Mouse (Mus musculus) right cerebral cortex, postnatal 36 days (tissue): ENCODE data around the gene Zfyve21.

Source experiments
- DNase-seq, 2 experiments: peaks; one replicate each; pipeline ENCODE4 v3.0.0; 2022; ENCODE audit warnings: low spot score in 2 of 2, mixed read lengths in 1 of 2

The Zfyve21 gene

GRCm38 (mm10) chr12:111800459-111801183, 13.3 kb upstream of the Zfyve21 start:
- no peak for DNase-seq

GRCm38 (mm10) chr12:111803538-111803937, 10.4 kb upstream of the Zfyve21 start:
- DNase-seq: no peak

GRCm38 (mm10) chr12:111808775-111809174, 5.2 kb upstream of the Zfyve21 start:
- no peak for DNase-seq

DNA sequence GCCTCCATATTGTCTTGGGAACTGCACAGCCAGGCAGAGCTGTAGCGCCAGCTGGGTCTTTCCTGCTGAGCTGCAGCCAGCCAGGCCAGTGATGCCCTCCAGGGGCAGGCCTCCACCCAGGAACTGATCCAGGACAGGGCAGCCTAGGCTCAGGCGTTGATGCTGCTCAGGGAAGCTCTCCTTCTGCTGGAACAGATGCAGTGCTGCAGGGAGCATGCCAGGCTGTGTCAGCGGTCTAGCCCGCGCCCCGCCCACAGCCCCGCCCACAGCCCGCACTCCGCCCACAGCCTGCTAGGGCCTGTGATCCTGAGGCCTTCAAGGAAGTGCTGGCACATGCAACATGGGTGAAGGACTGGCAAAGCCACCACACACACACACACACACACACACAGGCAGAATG, 4.2 kb upstream of the Zfyve21 start:
- DNase-seq: peak in 1 of 2 experiments; percentile 41

GRCm38 (mm10) chr12:111812075-111812474, 1.9 kb upstream of the Zfyve21 start:
- no peak for DNase-seq

DNA sequence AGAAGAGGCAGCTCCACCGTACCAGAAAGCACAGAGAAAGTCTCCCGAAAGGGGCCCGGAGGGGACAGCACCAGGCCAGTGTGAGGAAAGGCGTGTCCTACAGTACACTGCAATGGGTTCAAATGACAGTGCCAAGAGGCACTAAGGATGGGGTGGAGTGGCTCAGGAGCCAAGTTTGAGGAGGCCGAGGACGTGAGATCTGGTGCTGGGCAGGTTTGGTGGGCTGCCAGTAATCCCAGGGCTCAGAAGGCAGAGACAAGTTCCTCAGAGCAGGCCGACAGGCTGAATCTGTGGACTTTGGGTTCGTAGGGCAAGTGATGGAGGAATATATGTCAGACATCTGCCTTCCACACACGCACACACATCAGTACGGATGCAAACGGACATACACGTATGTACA, 1.4 kb upstream of the Zfyve21 start:
- DNase-seq: no peak

DNA sequence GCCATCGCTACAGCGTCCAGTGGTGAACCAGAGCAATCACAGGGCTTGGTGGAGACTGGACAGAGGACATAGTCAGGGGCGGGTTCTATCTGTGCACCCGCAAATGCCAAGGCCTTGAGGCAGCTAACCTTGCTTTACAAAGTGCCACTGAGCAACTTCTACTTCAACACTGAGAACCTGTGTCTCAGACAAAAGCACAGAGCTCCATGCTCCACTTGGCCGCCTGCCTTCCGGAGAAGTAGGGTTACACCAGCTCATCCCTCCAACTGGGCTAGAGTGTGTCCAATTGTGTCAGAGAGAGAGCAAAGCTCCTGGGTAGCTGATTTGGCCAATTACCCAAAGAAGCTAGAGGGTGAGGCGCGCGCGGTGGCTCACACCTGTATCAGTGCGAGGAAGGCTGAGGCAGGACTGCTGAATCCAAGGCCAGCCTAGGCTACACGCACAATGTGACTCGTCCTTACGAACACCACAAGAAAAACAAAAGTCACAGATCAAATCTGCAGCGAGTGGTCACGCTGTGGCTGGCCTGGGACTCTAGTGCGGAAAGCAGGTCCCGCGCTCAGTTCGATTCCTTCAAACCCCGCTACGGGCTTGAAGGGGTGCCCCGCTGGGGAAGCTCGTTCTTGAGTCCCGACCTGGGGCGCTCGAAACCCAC, 732 bp upstream of the Zfyve21 start:
- DNase-seq: no peak

DNA sequence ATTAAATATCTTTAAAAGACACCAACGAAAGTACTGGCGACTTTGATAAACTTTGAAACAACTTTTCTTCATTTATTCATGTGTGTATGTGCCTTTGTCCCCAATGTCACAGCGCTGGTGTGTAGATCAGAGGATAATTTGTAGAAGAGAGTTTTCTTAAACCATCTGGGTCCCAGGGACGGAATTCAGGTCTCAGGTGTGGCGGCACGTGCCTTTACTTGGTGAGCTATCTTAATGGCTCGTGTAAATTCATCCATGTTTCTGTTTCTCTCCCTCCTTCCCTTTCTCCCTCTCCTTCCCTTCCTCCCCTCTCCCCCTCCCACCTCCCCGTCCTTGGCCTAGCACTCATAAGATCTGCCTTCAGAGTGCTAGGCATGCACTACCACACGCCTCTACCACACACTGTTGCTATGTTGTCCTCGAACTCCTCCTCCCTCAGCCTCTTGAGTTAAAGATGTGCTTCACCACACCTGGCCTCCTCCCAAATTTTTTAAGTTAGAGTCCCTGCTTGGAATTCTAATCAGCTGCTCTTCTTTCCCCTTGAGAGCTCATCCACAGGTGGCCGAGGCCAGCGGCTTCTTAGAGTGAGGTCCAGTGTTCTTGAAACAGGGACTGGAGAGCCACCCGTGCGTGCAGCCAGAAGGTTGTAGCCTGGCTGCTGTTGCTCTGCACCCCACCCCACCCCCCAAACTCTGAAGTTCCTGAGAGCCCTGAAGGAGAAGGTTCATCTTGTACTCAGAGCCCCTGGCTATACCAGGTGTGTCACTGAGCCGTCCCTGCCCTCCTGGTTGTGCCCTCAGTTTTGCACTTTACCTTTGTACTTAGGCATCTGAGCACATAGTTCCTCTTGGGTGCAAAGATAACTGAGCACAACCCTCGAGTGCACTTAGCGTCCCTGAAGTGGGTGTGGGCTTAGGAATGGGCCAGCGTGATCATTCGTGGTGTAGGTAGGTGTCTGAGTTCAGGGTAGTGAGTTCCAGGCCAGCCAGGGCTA, 1.1 kb downstream of the Zfyve21 start:
- no peak for DNase-seq

- peak; percentile 73 to 80 for DNase-seq
Measured at GRCm38 (mm10) chr12:111816528-111816927, 2.6 kb downstream of the Zfyve21 start.

- no peak for DNase-seq
Measured at GRCm38 (mm10) chr12:111816967-111817366, 3.0 kb downstream of the Zfyve21 start.

- no peak for DNase-seq
Measured at GRCm38 (mm10) chr12:111817991-111818390, 4.0 kb downstream of the Zfyve21 start.

GRCm38 (mm10) chr12:111819936-111820335, 6.0 kb downstream of the Zfyve21 start:
- no peak for DNase-seq

- DNase-seq: no peak
Measured at GRCm38 (mm10) chr12:111820708-111821107, 6.7 kb downstream of the Zfyve21 start.

DNA sequence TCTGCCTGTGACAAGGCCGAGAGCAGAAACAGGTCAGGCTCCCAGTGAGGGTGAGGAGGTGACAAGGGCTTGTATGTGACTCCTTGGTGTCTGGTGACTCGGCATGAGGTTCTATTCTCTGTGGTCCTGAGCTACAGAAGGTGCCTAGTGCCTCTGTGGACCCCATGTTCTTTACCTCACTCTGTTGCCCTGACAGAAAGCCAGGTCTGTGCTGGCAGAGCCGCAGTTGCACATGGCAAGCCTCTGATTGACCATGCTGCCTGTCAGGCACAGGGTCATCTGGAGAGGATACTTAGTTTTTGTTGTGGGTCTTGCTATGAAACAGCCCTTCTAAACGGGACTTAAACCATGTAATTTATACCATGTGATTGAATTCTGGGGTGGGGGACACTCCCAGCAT, 8.0 kb downstream of the Zfyve21 start:
- no peak for DNase-seq

DNA sequence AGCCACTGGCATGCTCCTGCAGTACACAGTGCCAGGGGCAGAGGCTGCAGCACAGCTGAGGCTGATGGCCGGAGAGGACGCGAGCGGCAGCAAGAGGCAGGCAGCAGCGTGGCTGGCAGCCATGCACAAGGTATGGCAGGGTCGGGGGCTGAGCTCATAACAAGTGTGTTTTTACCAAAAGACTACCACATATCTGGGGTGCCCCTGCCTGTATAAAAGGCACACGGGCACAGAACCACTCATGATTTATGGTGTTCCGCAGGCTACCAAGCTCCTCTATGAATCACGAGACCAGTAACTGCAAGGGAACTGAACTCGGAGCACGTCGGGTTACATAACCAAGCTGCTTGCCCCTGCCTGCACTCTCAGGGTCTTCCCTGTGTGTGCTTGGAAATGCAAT, 13.6 kb downstream of the Zfyve21 start:
- no peak for DNase-seq

GRCm38 (mm10) chr12:111829447-111829846, 15.5 kb downstream of the Zfyve21 start:
- DNase-seq: no peak

DNA sequence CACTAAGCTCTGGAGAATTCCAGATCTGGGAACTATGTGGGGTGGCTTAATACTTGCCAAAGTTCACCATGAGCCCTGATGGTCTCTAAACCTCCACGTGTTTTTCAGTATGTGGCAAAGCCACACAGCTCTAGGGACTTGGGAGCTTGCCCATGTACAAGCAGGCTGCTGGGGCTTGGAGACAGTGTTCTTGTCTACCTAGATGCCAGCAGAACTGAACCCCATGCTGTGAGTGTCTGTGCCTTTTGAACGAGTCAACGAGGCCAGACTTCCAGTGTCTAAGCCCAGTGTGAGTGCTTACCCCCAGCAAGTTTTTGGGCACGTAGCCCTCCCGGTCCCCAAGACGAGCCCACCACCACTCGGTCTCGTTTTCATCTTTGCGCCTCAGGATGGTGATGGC, 16.0 kb downstream of the Zfyve21 start:
- DNase-seq: no peak

- DNase-seq: no peak
Measured at GRCm38 (mm10) chr12:111830375-111830774, 16.4 kb downstream of the Zfyve21 start.

GRCm38 (mm10) chr12:111832643-111833042, 18.7 kb downstream of the Zfyve21 start:
- no peak for DNase-seq

DNA sequence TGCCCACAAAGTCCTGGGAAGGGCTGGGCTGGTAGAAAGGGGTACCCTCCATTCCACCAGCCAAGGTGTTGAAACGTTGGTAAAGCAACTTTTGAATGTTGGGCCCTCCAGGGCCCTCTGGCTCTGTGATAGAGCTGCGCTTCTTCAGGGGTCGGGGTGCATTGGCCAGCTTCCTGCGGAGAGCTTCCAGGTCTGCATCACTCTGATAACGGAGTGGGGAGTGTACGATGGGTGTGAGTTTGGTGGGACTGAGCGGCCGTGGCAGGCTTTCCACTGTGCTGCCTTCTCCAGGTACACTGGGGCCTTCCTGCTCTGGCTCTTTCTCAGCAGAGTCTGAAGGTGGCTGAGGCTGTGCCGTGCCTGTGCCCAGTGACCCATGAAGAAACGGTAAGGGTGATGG, 19.5 kb downstream of the Zfyve21 start:
- no peak for DNase-seq

GRCm38 (mm10) chr12:111842565-111843433, 28.8 kb downstream of the Zfyve21 start:
- no peak for DNase-seq
